Mouse (Mus musculus) heart, adult 2 months (tissue): ENCODE results near the gene Srsf1. TPM values are rescaled to one million over a fixed set of nuclear protein-coding genes. Genes with fewer than 3 reads are reported as not detected.

Experiments
- DNase-seq, 2 experiments: peaks; one replicate each; pipeline ENCODE4 v3.0.0; 2021
- H3K27ac ChIP-seq: fragments of 200-600 bp; 2 replicates; pipeline ENCODE4 v1.8.1; 2022
- H3K27me3 ChIP-seq: fragments of 200-500 bp; 2 replicates; pipeline ENCODE4 v1.6.1; 2012; ENCODE audit warnings: mild to moderate bottlenecking, low read length, inconsistent platforms, mixed read lengths; ENCODE audit not compliant: control insufficient read depth, insufficient read depth
- H3K36me3 ChIP-seq: fragments of 200-500 bp; 2 replicates; pipeline ENCODE4 v1.6.1; 2012; ENCODE audit warnings: low read length, inconsistent platforms; ENCODE audit not compliant: control insufficient read depth, insufficient read depth
- H3K4me1 ChIP-seq: fragments of 200-500 bp; 2 replicates; pipeline ENCODE4 v1.6.1; 2011; ENCODE audit warnings: low read length; ENCODE audit not compliant: control insufficient read depth, insufficient read depth
- H3K4me3 ChIP-seq: fragments of 200-600 bp; 2 replicates; pipeline ENCODE4 v1.8.1; 2022
- H3K79me2 ChIP-seq: fragments of 200-500 bp; replicated peaks from 2 replicates; pipeline ENCODE4 v1.6.1; 2012; ENCODE audit warnings: mild to moderate bottlenecking, inconsistent platforms, low read length, moderate library complexity, mixed read lengths; ENCODE audit not compliant: control insufficient read depth, insufficient read depth
- H3K9ac ChIP-seq: fragments of 200-500 bp; 2 replicates; pipeline ENCODE4 v1.6.1; 2012; ENCODE audit warnings: low read depth, mild to moderate bottlenecking, control low read depth, inconsistent platforms, low read length, mixed read lengths
- CTCF ChIP-seq: fragments of 200-600 bp; IDR thresholded peaks from 2 replicates; pipeline ENCODE4 v1.8.1; 2022; ENCODE audit warnings: antibody characterized with exemption, mild to moderate bottlenecking, moderate library complexity
- EP300 ChIP-seq: fragments of 200-500 bp; IDR thresholded peaks from 2 replicates; pipeline ENCODE4 v1.6.1; 2011; ENCODE audit warnings: low read depth, low read length, control low read depth; ENCODE audit not compliant: insufficient read depth
- POLR2A ChIP-seq: fragments of 200-500 bp; IDR thresholded peaks from 2 replicates; pipeline ENCODE4 v1.6.1; 2011; ENCODE audit warnings: mild to moderate bottlenecking, low read depth, low read length, control low read depth; ENCODE audit not compliant: insufficient read depth
- WGBS: fragments of 180-500 bp; shearing (Covaris S2); methylation state at CpG from one replicate; pipeline ENCODE4 v1.1.7; 2018; 5-methylcytosine and 5-hydroxymethylcytosine counted together
- intact Hi-C: fragments of 180-260 bp; cut with DNase I; formaldehyde crosslinking; loops from one replicate; pipeline ENCODE4 v1.15.1; 2025
- long read RNA-seq: library from polyadenylated mRNA; stranded (forward); transcript quantifications from one replicate; pipeline ENCODE4 v2.0.0, GENCODE M21; 2021
- polyA plus RNA-seq: library from polyadenylated mRNA; depleted of rRNA; stranded (reverse); fragments of >200 nt; gene quantifications from 2 replicates; pipeline ENCODE4 v1.2.3, GENCODE M21; 2012; rRNA removed
- total RNA-seq, 2 experiments: library from RNA; stranded (reverse); gene quantifications; 2 replicates each; pipeline ENCODE4 v1.2.3; 2021

Srsf1 gene
- total RNA-seq: 10 to 100 TPM; 99.5 to 99.7 TPM
- 39.3 and 86.5 TPM in 2 replicates for polyA plus RNA-seq
- long read RNA-seq, full-length matches to known transcripts: 21 of 33 reads
- long read RNA-seq, partial matches to known transcripts: 8 of 33 reads
- long read RNA-seq, other reads (novel, unspliced or antisense): 4 of 33 reads

GRCm38 (mm10) chr11:88046944-88047794 lies at the start of gene Srsf1:
TSS of gene Srsf1 (plus strand) at chr11:88047373.
- Histone ChIP-seq H3K9ac (peak within 1 kb of the TSS; percentile 99), H3K27me3 (no peaks in the 10 kb centered on the region), H3K27ac (peak within 1 kb of the TSS; percentile 99), H3K4me3 (peak within 1 kb of the TSS; percentile 98), H3K79me2 (peaks cover 3% of the 10 kb centered on the region), H3K36me3 (peaks cover 24% of the 10 kb centered on the region), H3K4me1 (peaks cover 6% of the 10 kb centered on the region)
- TF ChIP-seq POLR2A: peak; percentile 92
- TF ChIP-seq CTCF: no peak
- peak; percentile 82 for TF ChIP-seq EP300
- peak; percentile 97 to 99 for DNase-seq
- intact Hi-C loops: loop anchor here (1.0 to 5.0 kb wide), 3 partner anchors 61 to 775 kb away; no protein-coding TSS in a partner anchor
- WGBS: under 1% methylated on average over 60 of the region's 60 CpGs

- intact Hi-C loops: no loop called here
- DNase-seq: no peak
- no peak overlapping the region for H3K9ac ChIP-seq
- H3K79me2 ChIP-seq: no peaks in the 10 kb centered on the region
- no peaks in the 10 kb centered on the region for H3K36me3 ChIP-seq
- H3K4me1 ChIP-seq: no peaks in the 10 kb centered on the region
- peak; percentile 43 for TF ChIP-seq CTCF
- TF ChIP-seq EP300: no peak
- 89% methylated on average over 5 of the region's 5 CpGs for WGBS
- H3K27ac ChIP-seq: no peak overlapping the region
- no peaks in the 10 kb centered on the region for H3K27me3 ChIP-seq
- H3K4me3 ChIP-seq: no peak overlapping the region
Measured at GRCm38 (mm10) chr11:87999751-88000150, 47.4 kb upstream of the Srsf1 start.

- Histone ChIP-seq H3K36me3 (no peaks in the 10 kb centered on the region), H3K4me1 (no peaks in the 10 kb centered on the region), H3K4me3 (no peak overlapping the region), H3K9ac (no peak overlapping the region), H3K79me2 (no peaks in the 10 kb centered on the region), H3K27ac (no peak overlapping the region), H3K27me3 (no peaks in the 10 kb centered on the region)
- DNase-seq: no peak
- 48% methylated on average over 4 of the region's 4 CpGs for WGBS
- intact Hi-C loops: no loop called here
- TF ChIP-seq CTCF: no peak
- no peak for TF ChIP-seq EP300
- no peak for TF ChIP-seq POLR2A
Measured at GRCm38 (mm10) chr11:88002738-88003137, 44.4 kb upstream of the Srsf1 start.

DNA sequence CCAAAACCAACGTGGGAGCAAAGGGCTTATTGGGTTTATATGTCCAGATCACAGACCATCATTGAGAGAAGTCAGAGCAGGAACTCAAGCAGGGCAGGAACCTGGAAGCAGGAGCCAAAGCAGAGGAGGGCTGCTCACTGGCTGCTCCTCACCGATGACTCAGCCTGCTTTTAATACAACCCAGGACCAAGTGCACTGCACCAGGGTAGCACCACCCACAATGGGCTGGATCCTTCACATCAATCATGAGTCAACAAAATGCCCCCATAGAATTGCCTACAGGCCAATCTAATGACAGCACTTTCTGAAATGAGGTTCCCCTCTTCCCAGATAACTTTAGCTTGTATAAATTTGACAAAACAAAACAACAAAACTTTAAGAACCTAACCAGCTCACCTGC lies 43.0 kb upstream of the Srsf1 start:
- Histone ChIP-seq H3K4me1 (no peaks in the 10 kb centered on the region), H3K79me2 (no peaks in the 10 kb centered on the region), H3K27ac (no peak overlapping the region), H3K27me3 (no peaks in the 10 kb centered on the region), H3K4me3 (no peak overlapping the region), H3K9ac (no peak overlapping the region), H3K36me3 (no peaks in the 10 kb centered on the region)
- intact Hi-C loops: no loop called here
- DNase-seq: no peak
- WGBS: 44% methylated on average over 2 of the region's 2 CpGs
- TF ChIP-seq CTCF (no peak), POLR2A (no peak), EP300 (no peak)

DNA sequence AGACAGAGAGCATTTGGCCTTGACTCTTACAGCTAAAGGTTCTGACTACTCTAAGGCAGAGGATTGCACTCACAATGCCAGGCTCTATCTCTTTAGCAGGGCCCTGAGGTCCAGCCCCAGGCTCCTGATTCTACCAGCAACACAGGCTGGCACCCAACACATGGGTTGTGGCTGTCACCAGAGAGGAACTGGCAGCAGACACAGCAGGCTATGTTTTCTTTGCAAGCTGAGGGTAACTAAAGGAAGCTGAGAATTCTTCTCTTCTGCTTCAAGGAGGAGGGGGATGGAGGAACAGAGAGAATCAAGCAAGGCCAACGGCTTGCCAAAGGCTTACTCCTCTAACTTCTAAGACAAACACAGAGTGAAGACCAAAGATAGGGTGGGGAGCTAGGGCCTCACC lies 38.5 kb upstream of the Srsf1 start:
- DNase-seq: no peak
- no peaks in the 10 kb centered on the region for H3K27me3 ChIP-seq
- no peak overlapping the region for H3K27ac ChIP-seq
- 38% methylated on average over 1 of the region's 1 CpGs for WGBS
- no peak overlapping the region for H3K4me3 ChIP-seq
- H3K36me3 ChIP-seq: no peaks in the 10 kb centered on the region
- TF ChIP-seq EP300 (no peak), CTCF (no peak)
- no peak overlapping the region for H3K9ac ChIP-seq
- no peaks in the 10 kb centered on the region for H3K79me2 ChIP-seq
- intact Hi-C loops: no loop called here
- H3K4me1 ChIP-seq: no peaks in the 10 kb centered on the region

GRCm38 (mm10) chr11:88009542-88010190 lies 37.5 kb upstream of the Srsf1 start:
- peak; percentile 28 to 33 for DNase-seq
- intact Hi-C loops: no loop called here

More at GRCm38 (mm10) chr11:88009542-88010190, 37.5 kb upstream of the Srsf1 start:
- no peaks in the 10 kb centered on the region for H3K79me2 ChIP-seq
- TF ChIP-seq CTCF (no peak), EP300 (no peak), POLR2A (no peak)
- no peak overlapping the region for H3K9ac ChIP-seq
- H3K4me1 ChIP-seq: no peaks in the 10 kb centered on the region
- H3K36me3 ChIP-seq: no peaks in the 10 kb centered on the region
- WGBS: 22% methylated on average over 16 of the region's 16 CpGs
- no peak overlapping the region for H3K4me3 ChIP-seq
- H3K27ac ChIP-seq: no peak overlapping the region
- H3K27me3 ChIP-seq: no peaks in the 10 kb centered on the region
